9 mouse cellular contexts compared by ENCODE assay signal in the genomic region with DNA sequence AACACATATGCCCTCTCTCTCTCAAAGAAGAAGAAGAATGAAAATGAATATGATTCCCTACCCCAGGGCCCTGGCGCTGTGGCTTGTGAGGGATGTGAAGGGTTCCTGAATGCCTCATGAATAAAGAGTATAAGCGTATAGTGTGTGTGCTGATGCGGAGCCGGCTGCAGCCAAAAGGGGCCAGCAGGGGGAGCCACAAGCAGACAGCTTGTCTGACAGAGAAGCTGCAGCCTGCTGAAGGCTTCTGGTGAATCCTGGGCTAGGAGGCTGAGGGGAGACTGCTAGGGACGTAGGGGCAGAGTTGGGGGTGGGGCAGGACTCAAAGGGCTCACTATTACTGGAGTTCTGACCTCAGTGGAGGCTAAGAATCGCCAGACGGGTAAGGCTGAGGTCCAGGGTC. TPM values are rescaled to one million over a fixed set of nuclear protein-coding genes. Genes with fewer than 3 reads are reported as not detected.
DNase-seq lines count a peak whose midpoint lies in the region; ATAC-seq and TF ChIP-seq lines count a peak whose summit lies in the region.
"Had no signal": no experiment of that assay in that cellular context is flagged by ENCODE, and none has a peak within 500 bp of the region (broad histone marks: within the 10 kb centered on the region; RNA-seq: fewer than 3 reads in every experiment).

No protein-coding gene starts in this region.

- no peak for TF ChIP-seq POLR2A in thymus, adult 2 months (IDR thresholded peaks at IDR 0.05; ENCODE audit: control insufficient read depth, extremely low read depth, insufficient read depth, low read length, poor library complexity)

- H3K36me3 ChIP-seq in kidney, postnatal 0 days (ENCODE audit: insufficient read depth, low read length), result no peaks in the 10 kb centered on the region
- H3K36me3 ChIP-seq in kidney, embryonic 15.5 days, result peaks cover 4% of the 10 kb centered on the region; the same call in 1 of the 2 replicates
- H3K36me3 ChIP-seq in thymus, adult 2 months (ENCODE audit: control insufficient read depth, insufficient read depth, low read length), result no peaks in the 10 kb centered on the region
- peaks cover 12% of the 10 kb centered on the region for H3K36me3 ChIP-seq in embryonic facial prominence, embryonic 10.5 days (replicated peaks)
- H3K36me3 ChIP-seq in heart, embryonic 12.5 days, result peaks cover 6% of the 10 kb centered on the region

- H3K9ac ChIP-seq in kidney, postnatal 0 days (ENCODE audit: low read depth, low read length), result no peak overlapping the region
- H3K9ac ChIP-seq in kidney, embryonic 15.5 days, result no peak overlapping the region
- no peak overlapping the region for H3K9ac ChIP-seq in heart, embryonic 12.5 days

- no peak overlapping the region for H3K27ac ChIP-seq in kidney, postnatal 0 days
- no peak overlapping the region for H3K27ac ChIP-seq in kidney, embryonic 15.5 days
- no peak overlapping the region for H3K27ac ChIP-seq in thymus, adult 2 months (ENCODE audit: control insufficient read depth, insufficient read depth, low read length)
- no peak overlapping the region for H3K27ac ChIP-seq in embryonic facial prominence, embryonic 10.5 days (replicated peaks)
- H3K27ac ChIP-seq in heart, embryonic 12.5 days (ENCODE audit: poor library complexity, severe bottlenecking), result no peak overlapping the region

- TF ChIP-seq CTCF in kidney, postnatal 0 days (IDR thresholded peaks at IDR 0.05; ENCODE audit: low read depth), result peak; percentile 60; the same call in 1 of the 2 replicates
- no peak for TF ChIP-seq CTCF in thymus, adult 2 months (IDR thresholded peaks at IDR 0.05; ENCODE audit: borderline replicate concordance, control insufficient read depth, extremely low read depth, insufficient read depth, low read length, poor library complexity)

- H3K4me1 ChIP-seq in kidney, postnatal 0 days (replicated peaks; ENCODE audit: insufficient read depth, low read length), result peaks cover 12% of the 10 kb centered on the region
- H3K4me1 ChIP-seq in kidney, embryonic 15.5 days, result peaks cover 24% of the 10 kb centered on the region
- peaks cover 15% of the 10 kb centered on the region for H3K4me1 ChIP-seq in thymus, adult 2 months (replicated peaks; ENCODE audit: control insufficient read depth, insufficient read depth, low read length)
- peaks cover 18% of the 10 kb centered on the region for H3K4me1 ChIP-seq in embryonic facial prominence, embryonic 10.5 days
- H3K4me1 ChIP-seq in heart, embryonic 12.5 days (replicated peaks), result peaks cover 22% of the 10 kb centered on the region

- no peak for ATAC-seq in kidney, postnatal 0 days (replicated peaks; ENCODE audit: low FRiP score, low read depth)
- ATAC-seq in kidney, embryonic 15.5 days (replicated peaks; ENCODE audit: low FRiP score), result no peak
- ATAC-seq in heart, embryonic 12.5 days (ENCODE audit: insufficient number of reproducible peaks, low FRiP score), result no peak

- no peaks in the 10 kb centered on the region for H3K27me3 ChIP-seq in kidney, postnatal 0 days (ENCODE audit: insufficient read depth, low read length)
- no peaks in the 10 kb centered on the region for H3K27me3 ChIP-seq in kidney, embryonic 15.5 days
- no peaks in the 10 kb centered on the region for H3K27me3 ChIP-seq in thymus, adult 2 months (ENCODE audit: control insufficient read depth, insufficient read depth, low read length)
- peaks cover 3% of the 10 kb centered on the region for H3K27me3 ChIP-seq in embryonic facial prominence, embryonic 10.5 days (replicated peaks; ENCODE audit: low read depth, poor library complexity, severe bottlenecking)
- H3K27me3 ChIP-seq in heart, embryonic 12.5 days (replicated peaks), result no peaks in the 10 kb centered on the region

- WGBS in kidney, postnatal 0 days, result 87% methylated on average over 7 of the region's 7 CpGs
- WGBS in kidney, embryonic 15.5 days, result 78% methylated on average over 7 of the region's 7 CpGs
- 98% methylated on average over 7 of the region's 7 CpGs for WGBS in thymus, adult 2 months
- 75% methylated on average over 7 of the region's 7 CpGs for WGBS in embryonic facial prominence, embryonic 10.5 days
- 77% methylated on average over 7 of the region's 7 CpGs for WGBS in heart, embryonic 12.5 days

- H3K4me2 ChIP-seq in kidney, postnatal 0 days (ENCODE audit: low read length), result no peak overlapping the region
- H3K4me2 ChIP-seq in kidney, embryonic 15.5 days, result no peak overlapping the region
- no peak overlapping the region for H3K4me2 ChIP-seq in heart, embryonic 12.5 days

- peak; percentile 35 for DNase-seq in kidney, postnatal 0 days (ENCODE audit: low spot score)
- DNase-seq in thymus, adult 2 months, result peak; percentile 30
- DNase-seq in thymus, adult 18-20 months, result no peak
- peak; percentile 50 for DNase-seq in embryonic facial prominence, embryonic 10.5 days (ENCODE audit: low spot score)
- peak; percentile 76 for DNase-seq in thymus, postnatal 4 days
- DNase-seq in layer of hippocampus, adult 11-12 months (ENCODE audit: low spot score), result no peak
- DNase-seq: embryo, embryonic 11 days had no signal

- no peaks in the 10 kb centered on the region for H3K9me3 ChIP-seq in kidney, postnatal 0 days (replicated peaks; ENCODE audit: low read length)
- H3K9me3 ChIP-seq in kidney, embryonic 15.5 days (replicated peaks), result no peaks in the 10 kb centered on the region
- H3K9me3 ChIP-seq in embryonic facial prominence, embryonic 10.5 days, result no peaks in the 10 kb centered on the region
- H3K9me3 ChIP-seq in heart, embryonic 12.5 days (replicated peaks), result no peaks in the 10 kb centered on the region

- no peak overlapping the region for H3K4me3 ChIP-seq in kidney, postnatal 0 days (replicated peaks; ENCODE audit: low read depth, low read length)
- no peak overlapping the region for H3K4me3 ChIP-seq in kidney, embryonic 15.5 days (replicated peaks)
- H3K4me3 ChIP-seq in thymus, adult 2 months (ENCODE audit: control insufficient read depth, insufficient read depth, low read length), result no peak overlapping the region
- 0 out of 2 replicates have a peak overlapping the region, but pooled peaks have one; percentile 4 for H3K4me3 ChIP-seq in embryonic facial prominence, embryonic 10.5 days
- no peak overlapping the region for H3K4me3 ChIP-seq in heart, embryonic 12.5 days

RNA-seq across cellular contexts. Expression of a gene that starts 16.3 kb away (rescaled TPM):
- polyA plus RNA-seq in kidney, postnatal 0 days (2015; fragmentation: Nextera tagmentation; extraction: Ambion mirVana), result 55.5 and 64.0 TPM in 2 replicates
- polyA plus RNA-seq in kidney, embryonic 15.5 days (2015; fragmentation: Nextera tagmentation; extraction: Ambion mirVana), result 32.6 and 35.9 TPM in 2 replicates
- 39.2 and 44.2 TPM in 2 replicates for polyA plus RNA-seq in thymus, adult 2 months (2012; rRNA removed)
- polyA plus RNA-seq in embryonic facial prominence, embryonic 10.5 days (2016; fragmentation: Nextera tagmentation; extraction: Ambion mirVana), result 17.7 and 18.8 TPM in 2 replicates
- 36.1 and 38.3 TPM in 2 replicates for polyA plus RNA-seq in heart, embryonic 12.5 days (2016; fragmentation: Nextera tagmentation; extraction: Ambion mirVana)

RNA-seq across cellular contexts. Expression of a gene that starts 16.5 kb away (rescaled TPM):
- 44.0 and 47.2 TPM in 2 replicates for polyA plus RNA-seq in kidney, postnatal 0 days (2015; fragmentation: Nextera tagmentation; extraction: Ambion mirVana)
- 75.6 and 79.4 TPM in 2 replicates for polyA plus RNA-seq in kidney, embryonic 15.5 days (2015; fragmentation: Nextera tagmentation; extraction: Ambion mirVana)
- 56.5 and 57.0 TPM in 2 replicates for polyA plus RNA-seq in thymus, adult 2 months (2012; rRNA removed)
- polyA plus RNA-seq in embryonic facial prominence, embryonic 10.5 days (2016; fragmentation: Nextera tagmentation; extraction: Ambion mirVana), result 62.7 and 65.6 TPM in 2 replicates
- 74.9 and 75.5 TPM in 2 replicates for polyA plus RNA-seq in heart, embryonic 12.5 days (2016; fragmentation: Nextera tagmentation; extraction: Ambion mirVana)

RNA-seq across cellular contexts. Expression of a gene that starts 22.7 kb away (rescaled TPM):
- 3.9 and 4.1 TPM in 2 replicates for polyA plus RNA-seq in kidney, postnatal 0 days (2015; fragmentation: Nextera tagmentation; extraction: Ambion mirVana)
- polyA plus RNA-seq in kidney, embryonic 15.5 days (2015; fragmentation: Nextera tagmentation; extraction: Ambion mirVana), result 2.8 and 2.9 TPM in 2 replicates
- 3.2 and 3.7 TPM in 2 replicates for polyA plus RNA-seq in thymus, adult 2 months (2012; rRNA removed)
- 1.0 and 1.3 TPM in 2 replicates for polyA plus RNA-seq in embryonic facial prominence, embryonic 10.5 days (2016; fragmentation: Nextera tagmentation; extraction: Ambion mirVana)
- polyA plus RNA-seq in heart, embryonic 12.5 days (2016; fragmentation: Nextera tagmentation; extraction: Ambion mirVana), result 0.53 and 0.84 TPM in 2 replicates

RNA-seq across cellular contexts. Expression of a gene that starts 47.2 kb away (rescaled TPM):
- polyA plus RNA-seq in kidney, postnatal 0 days (2015; fragmentation: Nextera tagmentation; extraction: Ambion mirVana), result 16.8 and 20.0 TPM in 2 replicates
- 37.4 and 41.4 TPM in 2 replicates for polyA plus RNA-seq in kidney, embryonic 15.5 days (2015; fragmentation: Nextera tagmentation; extraction: Ambion mirVana)
- polyA plus RNA-seq in thymus, adult 2 months (2012; rRNA removed), result 30.0 and 30.3 TPM in 2 replicates
- 61.0 and 61.8 TPM in 2 replicates for polyA plus RNA-seq in embryonic facial prominence, embryonic 10.5 days (2016; fragmentation: Nextera tagmentation; extraction: Ambion mirVana)
- polyA plus RNA-seq in heart, embryonic 12.5 days (2016; fragmentation: Nextera tagmentation; extraction: Ambion mirVana), result 37.2 and 37.5 TPM in 2 replicates

RNA-seq across cellular contexts. Expression of a gene that starts 58.8 kb away (rescaled TPM):
- 62.1 and 69.1 TPM in 2 replicates for polyA plus RNA-seq in kidney, postnatal 0 days (2015; fragmentation: Nextera tagmentation; extraction: Ambion mirVana)
- polyA plus RNA-seq in kidney, embryonic 15.5 days (2015; fragmentation: Nextera tagmentation; extraction: Ambion mirVana), result 91.3 and 96.5 TPM in 2 replicates
- polyA plus RNA-seq in thymus, adult 2 months (2012; rRNA removed), result 69.1 and 72.0 TPM in 2 replicates
- polyA plus RNA-seq in embryonic facial prominence, embryonic 10.5 days (2016; fragmentation: Nextera tagmentation; extraction: Ambion mirVana), result 104 TPM in 2 replicates
- polyA plus RNA-seq in heart, embryonic 12.5 days (2016; fragmentation: Nextera tagmentation; extraction: Ambion mirVana), result 73.9 and 74.8 TPM in 2 replicates

Comparison
In these comparisons a context has a peak if more than half of its experiments do, and no peak if none do; other contexts are left out.
1. DNase-seq: peak in kidney, postnatal 0 days (single experiment), thymus, adult 2 months (single experiment), embryonic facial prominence, embryonic 10.5 days (single experiment) and thymus, postnatal 4 days (single experiment); none in thymus, adult 18-20 months (0 of 2) and layer of hippocampus, adult 11-12 months (single experiment).